In genomic region chr8:69890813-69891241, GRCm38 (mm10) we compare ENCODE assay signal across 8 mouse cellular contexts. TPM values are rescaled to one million over a fixed set of nuclear protein-coding genes. Genes with fewer than 3 reads are reported as not detected.
DNase-seq lines count a peak whose midpoint lies in the region; ATAC-seq and TF ChIP-seq lines count a peak whose summit lies in the region.
"Had no signal": no experiment of that assay in that cellular context is flagged by ENCODE, and none has a peak within 500 bp of the region (broad histone marks: within the 10 kb centered on the region; RNA-seq: fewer than 3 reads in every experiment).

No protein-coding gene starts in this region.

- no peak overlapping the region for H3K4me3 ChIP-seq in forebrain, embryonic 15.5 days
- H3K4me3 ChIP-seq in left cerebral cortex, adult 2 months: peak overlapping the region; percentile 18; the same call in 1 of the 2 replicates
- H3K4me3 ChIP-seq in midbrain, embryonic 14.5 days (replicated peaks; ENCODE audit: low read depth, low read length): no peak overlapping the region

- TF ChIP-seq CTCF in left cerebral cortex, adult 2 months (IDR thresholded peaks at IDR 0.05): peak; percentile 78

- 33% methylated on average over 19 of the region's 19 CpGs for WGBS in forebrain, embryonic 15.5 days
- WGBS in midbrain, embryonic 14.5 days: 37% methylated on average over 19 of the region's 19 CpGs

- intact Hi-C loops in left cerebral cortex, adult 2 months (cut with DNase I): no loop called here

- H3K27me3 ChIP-seq in forebrain, embryonic 15.5 days: peaks cover 50% of the 10 kb centered on the region
- H3K27me3 ChIP-seq in midbrain, embryonic 14.5 days (ENCODE audit: control insufficient read depth, insufficient read depth, low read length): peaks cover 50% of the 10 kb centered on the region

- ATAC-seq in forebrain, embryonic 15.5 days (replicated peaks): peak; percentile 14
- no peak for ATAC-seq in midbrain, embryonic 14.5 days (ENCODE audit: low FRiP score, low TSS enrichment)
- ATAC-seq in inflammation-experienced regulatory T-cells, adult 6 months: no peak

- H3K36me3 ChIP-seq in forebrain, embryonic 15.5 days: no peaks in the 10 kb centered on the region
- peaks cover 23% of the 10 kb centered on the region for H3K36me3 ChIP-seq in midbrain, embryonic 14.5 days (ENCODE audit: control insufficient read depth, insufficient read depth, low read length)

- H3K27ac ChIP-seq in forebrain, embryonic 15.5 days (replicated peaks): no peak overlapping the region
- H3K27ac ChIP-seq in left cerebral cortex, adult 2 months: peak overlapping the region; percentile 79
- no peak overlapping the region for H3K27ac ChIP-seq in midbrain, embryonic 14.5 days (replicated peaks; ENCODE audit: low read depth, low read length)

- H3K9ac ChIP-seq in forebrain, embryonic 15.5 days (replicated peaks): no peak overlapping the region; the same call in 1 of the 2 replicates
- 0 out of 2 replicates have a peak overlapping the region, but pooled peaks have one; percentile 7 for H3K9ac ChIP-seq in midbrain, embryonic 14.5 days (replicated peaks; ENCODE audit: low read length)

- DNase-seq in layer of hippocampus, adult 11-12 months (ENCODE audit: low spot score): peak; percentile 74
- no peak for DNase-seq in layer of hippocampus, adult 9-10 months (ENCODE audit: low spot score)
- DNase-seq in adrenal gland, postnatal 36 days: peak; percentile 39 to 60
- DNase-seq in left cerebral cortex, adult 2 months (ENCODE audit: extremely low spot score in 1 of 2, low spot score in 2 of 2): peak; percentile 65 to 71
- peak; percentile 85 for DNase-seq in midbrain, embryonic 14.5 days

- H3K4me2 ChIP-seq in forebrain, embryonic 15.5 days (replicated peaks): peak overlapping the region; percentile 12; the same call in 1 of the 2 replicates
- peak overlapping the region; percentile 28; the same call in 1 of the 2 replicates for H3K4me2 ChIP-seq in midbrain, embryonic 14.5 days (ENCODE audit: low read length)

- peaks cover 54% of the 10 kb centered on the region for H3K4me1 ChIP-seq in forebrain, embryonic 15.5 days
- H3K4me1 ChIP-seq in midbrain, embryonic 14.5 days (ENCODE audit: control insufficient read depth, insufficient read depth, low read length): peaks cover 28% of the 10 kb centered on the region; the same call in 1 of the 2 replicates

- H3K9me3 ChIP-seq in forebrain, embryonic 15.5 days: no peaks in the 10 kb centered on the region
- no peaks in the 10 kb centered on the region for H3K9me3 ChIP-seq in midbrain, embryonic 14.5 days (ENCODE audit: control insufficient read depth, low read length)

RNA-seq across cellular contexts. Expression of gene Cilp2, which starts 3.3 kb away (rescaled TPM):
- total RNA-seq in adrenal gland, postnatal 36 days (2021): under 1 TPM in 1 of 2 experiments, not detected in 1; 0.10 TPM
- polyA plus RNA-seq in forebrain, embryonic 15.5 days (2015; fragmentation: Nextera tagmentation; extraction: Ambion mirVana): 3.6 and 4.0 TPM in 2 replicates
- total RNA-seq in left cerebral cortex, adult 2 months (2021): under 1 TPM; 0.63 to 0.91 TPM
- polyA plus RNA-seq in midbrain, embryonic 14.5 days (2014; fragmentation: Nextera tagmentation; extraction: Ambion mirVana): 3.1 and 4.6 TPM in 2 replicates
- not detected for polyA plus RNA-seq in inflammation-experienced regulatory T-cells, adult 6 months (2017; shearing (Covaris generic))
- polyA plus RNA-seq: liver, embryonic 16.5 days had no signal

RNA-seq across cellular contexts. Expression of gene Tssk6, which starts 11.2 kb away (rescaled TPM):
- under 1 TPM; 0.53 to 0.56 TPM for total RNA-seq in adrenal gland, postnatal 36 days (2021)
- polyA plus RNA-seq in forebrain, embryonic 15.5 days (2015; fragmentation: Nextera tagmentation; extraction: Ambion mirVana): 3.4 and 3.8 TPM in 2 replicates
- under 1 TPM in 1 of 2 experiments, not detected in 1; 0.25 TPM for total RNA-seq in left cerebral cortex, adult 2 months (2021)
- polyA plus RNA-seq in midbrain, embryonic 14.5 days (2014; fragmentation: Nextera tagmentation; extraction: Ambion mirVana): 5.1 TPM in 2 replicates
- polyA plus RNA-seq in inflammation-experienced regulatory T-cells, adult 6 months (2017; shearing (Covaris generic)): 1 to 10 TPM in 1 of 3 experiments, under 1 TPM in 1, not detected in 1; 0.35 to 1.2 TPM

RNA-seq across cellular contexts. Expression of gene Ndufa13, which starts 11.5 kb away (rescaled TPM):
- 100 to 1,000 TPM; 166 to 176 TPM for total RNA-seq in adrenal gland, postnatal 36 days (2021)
- 173 and 179 TPM in 2 replicates for polyA plus RNA-seq in forebrain, embryonic 15.5 days (2015; fragmentation: Nextera tagmentation; extraction: Ambion mirVana)
- 100 to 1,000 TPM; 145 to 146 TPM for total RNA-seq in left cerebral cortex, adult 2 months (2021)
- 170 and 211 TPM in 2 replicates for polyA plus RNA-seq in midbrain, embryonic 14.5 days (2014; fragmentation: Nextera tagmentation; extraction: Ambion mirVana)
- polyA plus RNA-seq in inflammation-experienced regulatory T-cells, adult 6 months (2017; shearing (Covaris generic)): 100 to 1,000 TPM; 194 to 284 (median 245) TPM

RNA-seq across cellular contexts. Expression of gene Yjefn3, which starts 11.7 kb away (rescaled TPM):
- total RNA-seq in adrenal gland, postnatal 36 days (2021): 1 to 10 TPM; 1.9 to 2.7 TPM
- 8.9 and 9.0 TPM in 2 replicates for polyA plus RNA-seq in forebrain, embryonic 15.5 days (2015; fragmentation: Nextera tagmentation; extraction: Ambion mirVana)
- total RNA-seq in left cerebral cortex, adult 2 months (2021): 10 to 100 TPM; 25.8 to 30.7 TPM
- 8.4 and 11.9 TPM in 2 replicates for polyA plus RNA-seq in midbrain, embryonic 14.5 days (2014; fragmentation: Nextera tagmentation; extraction: Ambion mirVana)
- 1 to 10 TPM in 1 of 3 experiments, under 1 TPM in 1, not detected in 1; 0.56 to 1.1 TPM for polyA plus RNA-seq in inflammation-experienced regulatory T-cells, adult 6 months (2017; shearing (Covaris generic))

RNA-seq across cellular contexts. Expression of gene Pbx4, which starts 58.5 kb away (rescaled TPM):
- total RNA-seq in adrenal gland, postnatal 36 days (2021): 1 to 10 TPM; 1.1 to 1.8 TPM
- polyA plus RNA-seq in forebrain, embryonic 15.5 days (2015; fragmentation: Nextera tagmentation; extraction: Ambion mirVana): 54.7 and 55.3 TPM in 2 replicates
- 10 to 100 TPM; 18.5 to 20.7 TPM for total RNA-seq in left cerebral cortex, adult 2 months (2021)
- polyA plus RNA-seq in midbrain, embryonic 14.5 days (2014; fragmentation: Nextera tagmentation; extraction: Ambion mirVana): 62.3 and 78.2 TPM in 2 replicates
- polyA plus RNA-seq in inflammation-experienced regulatory T-cells, adult 6 months (2017; shearing (Covaris generic)): 10 to 100 TPM in 2 of 3 experiments, 1 to 10 TPM in 1; 7.5 to 20.8 (median 18.4) TPM
